Mouse (Mus musculus) lung, postnatal 36 days (tissue): ENCODE data around the gene Pawr.
A peak's percentile ranks its signal among the peaks of the same experiment; 100 is the strongest.
"Not testable (repeated sequence)": the region's sequence is repeated elsewhere in the genome, so short reads cannot be mapped to it uniquely, and the experiment has no call there.

Experiments used
- DNase-seq: peaks from one replicate; pipeline ENCODE4 v3.0.0; 2022; ENCODE audit warnings: mixed read lengths

The Pawr gene

DNA sequence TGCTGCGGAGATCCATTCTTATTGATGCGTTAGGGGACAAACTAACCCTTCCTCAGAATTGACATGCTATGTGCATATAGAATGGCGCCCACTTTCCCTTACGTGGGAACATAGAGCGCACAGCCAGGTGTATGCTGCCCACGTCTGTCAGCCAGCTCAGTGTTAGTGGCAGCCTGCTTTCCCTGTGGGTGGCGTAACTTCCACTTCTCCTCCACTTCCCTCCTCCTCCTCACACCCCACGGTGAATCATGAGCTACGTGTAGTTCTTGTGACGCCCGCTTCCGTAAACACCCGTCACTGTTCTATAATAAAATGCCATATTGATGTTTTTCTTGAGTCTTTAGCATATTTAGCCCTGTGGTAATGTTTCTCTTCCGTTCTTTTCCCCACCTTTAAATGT lies 63.7 kb downstream of the Pawr start:
- no peak for DNase-seq

DNA sequence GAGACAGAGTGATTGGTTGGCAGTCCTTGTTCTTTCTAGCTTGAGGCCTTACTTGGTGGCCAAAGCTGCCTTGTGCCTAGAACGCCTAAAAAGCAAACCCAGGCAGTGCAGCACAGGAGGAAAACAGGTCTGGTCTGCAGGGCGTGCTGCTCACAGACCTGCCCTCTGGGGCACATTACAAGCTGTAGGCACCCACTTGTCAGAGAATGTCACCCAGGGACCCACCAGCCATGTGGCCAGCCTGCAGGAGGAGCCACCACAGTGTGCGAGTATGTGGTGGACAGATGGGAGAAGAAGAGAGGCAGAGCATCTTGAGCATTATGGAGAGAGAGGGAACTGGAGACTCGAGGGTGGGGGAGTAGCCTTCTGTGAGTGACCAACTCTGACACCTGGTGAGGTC lies 70.8 kb downstream of the Pawr start:
- no peak for DNase-seq

DNA sequence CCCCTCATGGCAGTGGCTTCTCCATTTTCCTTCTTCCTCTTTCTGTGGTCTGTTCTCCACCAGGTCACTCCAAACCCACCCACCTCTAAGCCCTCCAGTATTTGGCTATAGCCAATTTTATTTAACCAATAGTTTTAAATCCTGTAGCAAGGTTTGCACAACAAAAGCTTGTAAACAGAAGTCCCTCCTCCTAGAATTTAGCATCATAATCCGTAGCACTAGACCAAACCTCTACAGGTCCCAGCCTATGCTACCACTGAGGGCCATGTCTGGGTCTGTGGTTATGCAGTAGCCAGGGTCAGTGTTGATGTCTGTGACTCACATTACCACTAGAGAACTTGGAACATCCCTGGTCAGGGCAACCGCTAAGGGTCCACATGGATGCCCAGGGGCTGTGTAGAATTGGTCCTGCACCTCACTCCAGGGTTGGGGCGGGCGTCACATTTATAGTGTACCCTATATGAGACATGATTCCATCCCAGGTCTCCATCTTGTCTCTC lies 71.5 kb downstream of the Pawr start:
- no peak for DNase-seq

DNA sequence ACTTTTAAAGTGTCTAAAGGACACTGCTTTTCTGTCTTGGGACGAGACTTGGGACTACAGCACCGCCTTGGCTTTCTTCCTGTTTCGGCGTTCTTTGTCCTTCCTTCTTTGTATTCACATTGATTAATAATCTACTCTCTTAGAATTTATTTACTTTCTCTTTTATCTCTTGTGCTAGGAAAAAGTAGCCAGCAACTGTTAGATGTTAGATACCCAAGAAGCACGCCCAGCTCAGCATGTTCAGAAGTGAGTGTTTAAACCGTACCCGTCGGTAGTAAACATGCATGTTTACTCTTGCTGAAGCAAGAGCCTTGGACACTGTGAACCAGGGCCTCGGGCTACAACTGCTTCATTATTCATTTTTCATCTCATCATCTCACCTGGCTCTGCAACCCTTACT lies 72.2 kb downstream of the Pawr start:
- DNase-seq, result no peak

DNA sequence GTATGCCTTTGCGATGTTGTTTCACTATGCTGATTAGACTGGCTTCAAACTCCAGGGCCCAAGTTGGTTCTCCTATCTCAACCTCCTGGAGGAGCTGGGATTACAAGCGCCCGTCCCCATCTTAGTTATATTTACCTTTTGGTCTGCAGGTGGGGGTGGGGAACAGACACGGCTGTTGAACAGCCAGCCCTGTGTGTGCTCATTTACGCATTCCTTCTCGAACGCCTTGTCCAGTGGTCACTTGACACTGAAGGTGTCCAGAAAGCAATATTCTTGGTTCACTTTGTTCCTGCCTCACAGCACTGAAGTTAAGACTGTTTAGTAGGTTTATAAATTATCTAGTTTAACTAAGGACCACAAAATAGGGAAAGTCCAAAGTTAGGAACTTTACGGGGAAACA lies 73.2 kb downstream of the Pawr start:
- no peak for DNase-seq

DNA sequence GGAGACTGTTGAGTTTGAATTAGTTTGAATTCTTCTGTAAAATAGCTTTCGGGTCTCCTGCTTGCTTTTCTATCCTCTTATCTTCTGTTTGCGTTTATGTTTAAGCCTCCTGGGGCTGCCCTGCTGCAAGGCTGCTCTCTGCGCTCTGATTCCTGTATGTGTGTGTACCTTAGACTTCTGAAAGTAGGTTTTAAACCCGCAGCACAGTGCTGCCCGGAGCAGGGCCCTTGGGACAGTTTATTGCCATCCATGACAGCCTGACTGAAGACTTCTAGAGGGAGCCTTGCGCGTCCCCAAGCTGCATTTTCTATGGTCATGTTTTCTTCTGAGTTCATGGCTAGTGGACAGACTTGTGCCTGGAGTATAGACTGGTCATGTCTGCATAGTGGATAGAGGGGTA lies 74.0 kb downstream of the Pawr start:
- no peak for DNase-seq

DNA sequence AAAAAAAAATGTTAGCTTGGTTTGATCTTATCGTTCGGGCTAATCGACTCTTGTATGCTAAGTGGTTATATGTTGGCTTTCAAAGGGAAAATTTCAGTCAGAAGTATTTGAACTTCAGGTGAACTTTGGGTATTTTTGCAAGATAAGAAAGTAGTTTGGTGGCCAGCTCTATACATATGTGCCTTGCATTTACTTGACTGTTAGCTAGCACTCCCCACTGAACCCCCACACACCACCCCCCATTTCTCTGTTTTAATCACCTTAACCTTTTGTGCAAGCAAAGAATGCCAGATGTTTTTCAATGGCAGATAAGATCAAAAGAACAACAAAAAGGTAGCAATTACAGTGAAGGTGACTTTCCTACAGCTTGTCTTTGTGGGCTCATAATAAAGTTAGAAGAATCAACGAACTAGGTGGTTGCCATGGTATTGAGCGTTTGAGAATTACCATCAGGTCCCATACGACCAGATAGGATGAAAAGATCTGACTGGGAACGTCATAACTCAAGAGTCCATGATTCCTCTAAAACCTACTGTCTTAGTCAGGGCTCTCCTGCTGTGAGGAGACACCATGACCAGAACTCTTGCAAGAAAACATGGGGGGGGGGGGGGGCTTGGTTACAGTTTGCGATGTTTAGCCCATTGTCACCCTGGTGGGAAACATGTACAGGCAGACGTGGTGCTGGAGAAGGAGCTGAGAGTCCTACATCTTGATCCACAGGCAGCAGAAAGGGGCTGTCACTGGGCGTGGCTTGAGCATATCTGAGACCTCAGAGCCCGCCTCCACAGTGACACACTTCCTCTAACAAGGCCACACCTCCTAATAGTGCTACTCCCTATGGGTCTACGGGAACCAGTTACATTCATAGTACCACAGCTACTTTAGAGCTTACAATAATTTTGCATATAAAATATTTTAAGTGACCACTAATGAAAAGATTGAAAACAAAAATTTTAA lies 75.2 kb downstream of the Pawr start:
- DNase-seq, result peak; percentile 58

DNA sequence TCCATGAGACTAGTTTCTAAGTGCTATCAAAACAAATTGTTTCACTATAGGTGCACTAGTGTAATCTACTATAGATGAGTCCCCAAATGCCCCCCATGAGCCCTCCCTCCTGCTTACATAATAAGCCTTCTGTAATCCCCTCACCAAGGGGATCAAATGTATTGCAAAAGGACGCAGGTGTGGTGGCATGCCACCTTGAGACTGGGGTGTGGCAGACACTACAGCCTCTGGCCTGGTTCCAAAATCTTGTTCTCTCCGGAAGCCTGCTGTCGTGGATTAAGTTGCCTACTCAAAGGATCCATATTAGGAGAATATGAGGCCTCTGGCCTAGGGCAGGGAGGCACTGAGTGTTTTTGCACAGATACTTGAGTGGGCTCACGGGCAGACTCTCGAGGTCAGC lies 76.1 kb downstream of the Pawr start:
- DNase-seq, result peak; percentile 80

DNA sequence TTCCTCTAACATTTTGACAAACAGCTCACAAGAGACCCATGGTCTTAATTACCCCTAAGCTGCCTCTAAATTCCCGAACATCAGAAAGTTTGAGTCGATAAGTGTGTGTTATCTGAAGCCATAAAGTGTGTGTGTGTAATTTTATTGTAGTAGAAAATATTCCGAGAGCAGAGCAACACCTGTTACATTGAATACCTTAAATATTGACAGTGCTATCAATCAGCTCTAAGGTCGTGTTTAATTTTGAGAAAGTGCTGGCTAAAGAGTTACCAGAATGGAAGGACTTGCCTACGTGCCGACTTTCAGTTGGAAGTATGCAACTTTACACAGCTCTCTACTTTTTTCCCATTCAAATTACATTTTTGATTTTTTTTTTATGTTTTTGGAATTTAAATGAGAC lies 76.5 kb downstream of the Pawr start:
- DNase-seq, result no peak

DNA sequence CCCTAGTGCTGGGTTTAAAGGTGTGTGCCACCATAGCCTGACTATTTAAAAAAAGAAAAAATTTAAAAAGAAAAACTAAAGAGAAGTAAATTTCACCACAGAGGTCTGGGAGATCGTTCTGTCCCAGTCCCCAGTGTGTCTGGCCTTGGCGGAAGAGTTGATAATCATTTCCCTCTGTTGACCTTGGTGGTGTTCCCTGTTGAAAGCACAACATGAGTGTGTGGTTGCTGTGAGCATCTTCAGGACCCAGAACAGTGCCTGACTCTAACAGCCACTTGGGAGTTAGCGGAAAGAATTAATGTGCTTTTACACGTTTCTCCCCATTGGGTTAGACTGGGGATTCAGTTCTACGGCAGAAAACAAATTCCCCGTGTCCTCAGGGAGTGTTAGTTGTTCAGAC lies 77.1 kb downstream of the Pawr start:
- peak; percentile 24 for DNase-seq

DNA sequence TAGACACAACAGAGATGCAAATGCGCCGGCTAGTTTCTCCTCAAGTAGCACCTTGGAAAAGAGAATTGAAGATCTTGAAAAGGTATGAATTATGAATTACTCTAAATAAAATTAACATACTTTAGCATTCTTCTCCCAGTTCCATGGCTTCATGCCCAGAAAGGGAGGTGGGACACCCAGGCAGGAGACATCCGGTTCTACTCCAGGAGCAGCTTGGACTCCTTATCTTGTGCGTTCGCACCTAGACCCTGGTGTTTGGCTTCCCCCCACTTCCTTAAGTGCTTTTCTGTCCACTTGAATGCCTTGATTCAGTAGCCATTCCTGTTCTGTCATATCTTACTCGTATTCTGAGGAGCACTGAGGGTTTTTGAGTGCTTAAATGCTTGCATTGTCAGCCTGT lies 77.6 kb downstream of the Pawr start:
- peak; percentile 56 for DNase-seq

DNA sequence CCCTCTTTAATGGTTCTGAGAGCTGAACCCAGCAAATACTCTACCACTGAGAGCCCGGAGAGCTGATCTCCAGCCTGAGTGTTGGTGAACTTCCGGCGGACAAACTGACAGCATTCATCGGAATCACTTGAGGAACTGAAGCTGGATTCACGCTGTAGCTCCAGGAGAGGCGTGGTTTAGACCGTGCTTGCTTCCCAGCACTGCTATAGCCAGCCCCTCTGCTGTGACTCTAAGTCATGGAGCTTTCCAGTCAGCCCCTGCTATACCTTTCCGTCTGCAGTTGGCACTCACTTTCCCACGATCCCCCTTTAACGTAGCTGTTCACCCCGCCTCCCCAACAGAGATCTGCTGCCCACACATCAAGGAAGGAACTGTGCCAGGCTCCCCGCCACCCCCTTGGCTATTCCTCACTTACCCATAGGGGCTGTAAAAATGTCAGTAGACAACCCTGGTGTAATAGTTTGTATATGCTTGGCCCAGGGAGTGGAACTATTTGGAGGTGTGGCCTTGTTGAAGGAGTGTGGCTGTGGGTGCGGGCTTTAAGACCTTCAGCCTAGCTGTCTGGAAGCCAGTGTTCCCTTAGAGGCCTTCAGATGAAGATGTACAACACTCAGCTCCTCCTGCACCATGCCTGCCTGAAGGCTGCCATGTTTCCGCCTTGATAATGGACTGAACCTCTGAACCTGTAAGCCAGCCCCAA lies 83.2 kb downstream of the Pawr start:
- no peak for DNase-seq

DNA sequence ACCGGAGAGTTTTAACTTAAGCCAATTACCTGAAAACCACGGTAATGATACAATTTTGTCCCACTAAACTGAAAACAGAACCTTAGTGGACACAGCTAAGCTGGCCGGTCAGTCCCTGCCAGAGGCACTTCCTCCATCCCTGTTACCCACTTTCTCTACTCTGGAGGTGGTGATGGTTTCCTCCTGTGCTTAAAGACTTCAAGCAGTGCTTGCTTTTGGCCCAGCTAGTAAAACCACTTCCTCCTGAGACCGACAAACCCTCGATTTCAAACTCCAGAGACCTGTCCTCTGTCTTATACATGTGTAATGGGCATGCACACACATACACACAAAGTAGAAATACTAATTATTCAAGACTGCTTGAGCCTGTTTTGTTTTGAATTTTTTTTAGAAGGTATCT lies 85.5 kb downstream of the Pawr start:
- no peak for DNase-seq

DNA sequence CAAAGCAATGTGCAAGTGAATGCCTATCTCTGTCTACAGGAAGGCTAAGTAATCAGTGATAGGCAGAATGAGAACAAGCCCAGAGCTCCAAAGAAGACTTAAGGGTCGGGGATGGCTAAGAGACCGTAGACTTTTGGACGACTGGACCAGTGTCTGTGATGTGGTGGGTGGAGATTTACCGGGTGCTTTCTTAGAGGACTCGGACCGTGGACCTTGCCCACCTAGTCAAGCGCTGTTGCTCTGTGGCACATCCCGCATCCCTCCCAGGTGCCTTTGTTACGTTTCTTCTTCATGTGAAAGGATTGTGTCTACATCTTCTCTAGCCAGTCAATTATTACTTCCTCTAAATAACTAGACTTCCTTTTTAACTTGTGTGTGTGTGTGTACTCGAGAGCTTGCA lies 98.6 kb downstream of the Pawr start:
- DNase-seq, result no peak

DNA sequence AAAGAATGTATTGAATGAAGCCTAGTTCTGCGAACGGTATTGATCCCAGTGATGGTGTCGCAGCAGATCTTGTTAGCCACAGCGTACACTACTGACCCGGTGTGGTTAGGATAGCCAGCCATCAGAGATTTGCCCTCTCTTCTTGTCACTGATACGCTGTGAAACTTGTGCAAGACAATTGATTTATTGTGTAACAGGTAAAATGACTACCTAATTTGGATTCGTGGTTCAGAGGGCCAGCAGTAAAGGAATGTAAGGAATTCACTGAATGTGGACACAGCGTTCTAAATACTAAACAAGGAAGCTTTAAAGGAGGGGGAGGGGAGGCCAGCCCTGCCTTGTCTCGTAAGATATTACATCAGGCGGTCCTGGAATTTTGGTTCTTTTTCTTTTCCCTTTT lies 100.3 kb downstream of the Pawr start:
- DNase-seq, result peak; percentile 75

DNA sequence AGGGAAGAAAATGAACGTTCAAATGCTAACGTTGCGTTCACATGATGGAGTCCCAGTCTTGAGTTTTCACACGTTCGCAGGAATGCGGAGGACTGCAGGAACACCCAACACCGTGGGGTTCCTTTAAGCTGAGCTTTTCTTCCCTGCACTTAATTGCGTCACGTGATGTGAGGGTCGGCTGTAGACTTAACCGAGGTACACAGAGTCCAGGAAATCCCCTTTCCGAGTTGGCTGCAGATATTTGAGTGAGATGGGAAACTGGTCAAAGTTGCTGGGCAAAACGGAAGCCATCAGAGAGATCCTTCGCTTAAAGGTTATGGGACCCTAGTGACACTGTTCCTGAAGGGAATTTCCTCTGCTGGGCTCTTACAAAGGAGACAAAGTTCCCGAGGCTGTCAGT lies 102.1 kb downstream of the Pawr start:
- DNase-seq, result no peak

DNA sequence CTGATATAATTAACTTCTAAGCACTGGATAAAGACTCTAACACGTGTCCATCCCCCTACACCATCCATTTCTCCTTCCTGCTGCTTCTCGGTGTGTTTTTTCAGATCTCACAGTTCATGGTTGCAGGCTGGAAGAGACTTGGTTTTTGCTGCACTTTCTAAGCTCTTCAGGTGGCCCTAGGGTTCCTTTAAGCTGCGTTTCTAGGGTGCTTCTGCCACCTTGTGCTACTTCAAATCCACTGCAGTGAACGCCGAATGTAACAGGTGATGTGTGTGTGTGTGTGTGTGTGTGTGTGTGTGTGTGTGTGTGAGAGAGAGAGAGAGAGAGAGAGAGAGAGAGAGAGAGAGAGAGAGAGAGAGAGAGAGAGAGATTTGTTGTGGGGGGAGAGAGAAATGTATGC lies 103.7 kb downstream of the Pawr start:
- peak; percentile 73 for DNase-seq

DNA sequence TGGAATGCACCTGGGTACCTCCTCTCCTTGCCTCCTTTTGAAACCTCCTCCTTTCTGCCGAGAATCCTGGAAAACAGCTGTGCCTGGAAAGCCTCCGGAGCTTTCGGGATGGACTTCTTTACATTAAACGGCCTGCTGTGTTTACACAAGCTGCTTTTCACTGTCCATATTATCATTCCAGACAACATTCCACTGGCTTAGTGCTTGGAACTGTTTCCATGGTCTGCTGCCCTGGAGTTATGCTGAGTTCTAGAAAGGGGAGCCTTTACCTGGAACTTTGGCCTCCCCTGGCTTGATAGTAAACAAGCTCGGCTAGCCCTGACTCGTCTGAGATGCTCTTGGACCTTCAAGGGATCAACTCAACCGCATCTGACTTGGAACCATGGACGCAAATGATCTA lies 104.4 kb downstream of the Pawr start:
- no peak for DNase-seq

DNA sequence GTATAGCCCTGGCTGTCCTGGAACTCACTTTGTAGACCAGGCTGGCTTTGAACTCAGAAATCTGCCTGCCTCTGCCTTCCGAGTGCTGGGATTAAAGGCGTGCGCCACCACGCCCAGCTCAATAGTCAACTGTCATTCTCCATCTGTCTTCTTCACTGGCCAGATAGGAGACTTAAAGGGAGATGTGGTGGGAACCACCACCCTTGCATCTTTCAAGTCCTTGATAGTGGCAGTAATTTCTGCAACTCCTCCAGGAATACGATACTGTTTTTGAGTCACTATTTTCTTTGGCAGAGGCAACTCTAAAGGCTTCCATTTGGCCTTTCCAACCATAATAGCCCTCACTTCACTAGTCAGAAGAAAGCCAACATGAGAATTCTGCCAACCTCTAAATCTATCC lies 108.3 kb downstream of the Pawr start:
- DNase-seq, result not testable (repeated sequence)

DNA sequence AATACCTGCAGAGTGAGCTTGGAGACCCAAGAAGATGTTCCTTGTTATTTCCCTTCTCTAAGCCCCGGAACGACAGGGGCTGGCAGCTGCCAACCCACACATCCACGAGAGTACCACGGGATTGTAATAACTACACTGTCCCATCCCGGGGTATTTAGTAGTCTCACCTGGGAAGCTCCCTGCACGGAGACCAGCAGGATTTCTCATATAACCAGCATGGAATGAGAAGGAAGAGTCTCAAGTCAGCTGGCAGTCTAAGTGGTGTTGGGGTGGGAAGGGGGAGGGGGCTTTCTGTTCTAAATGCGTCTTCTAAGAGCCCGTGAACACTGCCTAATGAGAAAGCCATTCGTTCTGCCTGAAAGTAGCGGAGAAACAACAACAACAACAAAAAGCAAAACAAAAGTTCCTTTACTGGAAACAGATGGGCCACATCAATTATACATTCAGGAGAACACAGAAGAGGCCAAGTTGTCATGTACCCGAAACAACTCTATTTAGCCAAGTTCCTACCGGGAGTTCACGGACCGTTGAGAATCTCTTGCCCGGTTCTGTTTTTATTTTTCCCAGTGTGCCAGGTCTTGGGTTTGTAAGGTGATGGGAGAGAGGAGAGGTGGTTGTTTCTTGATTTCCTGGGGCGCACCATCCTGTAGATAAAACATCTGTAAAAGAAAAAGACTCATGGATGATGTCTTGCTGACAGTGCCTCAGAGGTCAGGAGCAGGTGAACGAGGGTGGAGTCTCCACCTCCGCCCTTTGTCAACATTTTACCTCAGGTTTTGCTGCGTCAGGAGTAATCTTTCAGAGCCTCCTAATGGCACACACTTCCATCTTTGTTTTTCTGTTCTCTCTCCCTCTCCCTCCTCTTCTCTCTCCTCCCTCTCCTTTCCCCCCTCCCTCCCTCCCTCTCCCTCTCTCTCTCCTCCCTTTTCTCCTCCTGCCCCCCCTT lies 112.3 kb downstream of the Pawr start:
- no peak for DNase-seq

DNA sequence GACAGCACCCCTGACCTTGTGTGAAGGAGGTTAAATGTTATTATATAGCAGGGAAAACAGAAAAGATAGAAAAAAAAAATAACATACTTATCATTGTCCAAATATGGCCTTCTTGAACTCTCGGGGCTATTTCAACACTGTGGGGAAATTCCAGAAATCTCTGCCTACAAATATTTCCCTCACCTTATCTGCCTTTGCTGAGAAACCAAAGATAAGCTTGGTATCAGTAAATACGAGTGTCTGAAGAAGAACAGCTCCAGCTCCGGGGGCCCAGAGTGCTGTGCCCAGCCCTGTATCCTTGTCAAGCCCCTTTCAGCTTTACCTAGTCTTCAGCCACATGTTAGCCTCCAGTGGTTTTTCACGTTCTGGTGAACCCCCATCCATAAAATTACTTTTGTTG lies 113.2 kb downstream of the Pawr start:
- DNase-seq, result peak; percentile 47

DNA sequence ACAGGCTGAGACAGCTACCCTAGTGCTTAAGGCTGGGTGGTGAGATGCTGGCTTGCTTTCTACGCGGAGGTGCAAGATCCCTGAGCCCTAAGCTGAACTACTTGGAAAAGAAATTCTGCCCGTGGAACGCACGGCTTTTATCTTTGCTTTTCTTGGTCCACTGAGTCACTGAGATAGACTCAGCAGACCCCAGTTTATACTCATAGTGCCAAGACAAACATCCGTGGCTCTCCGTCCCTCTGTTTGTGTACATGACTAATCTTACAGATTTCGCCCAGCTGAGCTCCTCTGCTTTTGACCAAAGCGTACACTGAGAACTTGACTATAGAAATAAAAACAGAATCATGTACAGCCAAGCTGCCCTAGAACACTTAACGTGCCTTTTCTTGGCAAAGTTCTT lies 113.7 kb downstream of the Pawr start:
- no peak for DNase-seq
